Mouse (Mus musculus) myocyte (in vitro differentiated cells): ENCODE data around the gene Fkbp14.

ENCODE experiments used
- CEBPB ChIP-seq: IDR thresholded peaks from 2 replicates; pipeline ENCODE4 v1.6.1; 2011; ENCODE audit warnings: mild to moderate bottlenecking, moderate library complexity; ENCODE audit not compliant: poor library complexity, insufficient read depth, severe bottlenecking
- E2F4 ChIP-seq: IDR thresholded peaks from one replicate; pipeline ENCODE4 v1.6.1; 2011; ENCODE audit warnings: mild to moderate bottlenecking, control low read depth, moderate library complexity; ENCODE audit not compliant: insufficient read depth
- MAX ChIP-seq: IDR thresholded peaks from one replicate; pipeline ENCODE4 v1.6.1; 2011; ENCODE audit warnings: low read depth, mild to moderate bottlenecking, control low read depth
- POLR2A ChIP-seq: IDR thresholded peaks from one replicate; pipeline ENCODE4 v1.6.1; 2011; ENCODE audit warnings: low read depth, mild to moderate bottlenecking, control low read depth, moderate library complexity; ENCODE audit not compliant: insufficient read length
- POLR2AphosphoS2 ChIP-seq: IDR thresholded peaks from one replicate; pipeline ENCODE4 v1.6.1; 2011; ENCODE audit warnings: low read depth, control low read depth; ENCODE audit not compliant: insufficient read length
- REST ChIP-seq: IDR thresholded peaks from one replicate; pipeline ENCODE4 v1.6.1; 2011; ENCODE audit warnings: mild to moderate bottlenecking, control low read depth, moderate library complexity; ENCODE audit not compliant: insufficient read depth, insufficient read length
- SRF ChIP-seq: IDR thresholded peaks from one replicate; pipeline ENCODE4 v1.6.1; 2011; ENCODE audit warnings: low read depth; ENCODE audit not compliant: control insufficient read depth, insufficient read length
- TCF12 ChIP-seq: IDR thresholded peaks from one replicate; pipeline ENCODE4 v1.6.1; 2011; ENCODE audit warnings: mild to moderate bottlenecking, control low read depth; ENCODE audit not compliant: poor library complexity, insufficient read depth, severe bottlenecking
- TCF3 ChIP-seq: IDR thresholded peaks from one replicate; pipeline ENCODE4 v1.6.1; 2011; ENCODE audit warnings: low read depth, control low read depth; ENCODE audit not compliant: insufficient read length
- USF1 ChIP-seq: IDR thresholded peaks from one replicate; pipeline ENCODE4 v1.6.1; 2011; ENCODE audit warnings: low read depth, mild to moderate bottlenecking, control low read depth, moderate library complexity

- no peak for TF ChIP-seq POLR2A
- TF ChIP-seq SRF, result no peak
- TF ChIP-seq MAX, result no peak
- no peak for TF ChIP-seq CEBPB
- TF ChIP-seq TCF12, result no peak
- no peak for TF ChIP-seq E2F4
- no peak for TF ChIP-seq USF1
- no peak for TF ChIP-seq TCF3
- TF ChIP-seq REST, result no peak
- TF ChIP-seq POLR2AphosphoS2, result no peak
Measured at GRCm38 (mm10) chr6:54597711-54598110, 603 bp upstream of the Fkbp14 start.
